Mouse (Mus musculus) heart, adult 2 months (tissue): ENCODE measurements around the gene Chic1. TPM values are rescaled to one million over a fixed set of nuclear protein-coding genes. Genes with fewer than 3 reads are reported as not detected.

Experiments used
- DNase-seq, 2 experiments: peaks; one replicate each; pipeline ENCODE4 v3.0.0; 2021
- H3K27ac ChIP-seq: fragments of 200-600 bp; 2 replicates; pipeline ENCODE4 v1.8.1; 2022
- H3K27me3 ChIP-seq: fragments of 200-500 bp; 2 replicates; pipeline ENCODE4 v1.6.1; 2012; ENCODE audit warnings: mild to moderate bottlenecking, low read length, inconsistent platforms, mixed read lengths; ENCODE audit not compliant: control insufficient read depth, insufficient read depth
- H3K36me3 ChIP-seq: fragments of 200-500 bp; 2 replicates; pipeline ENCODE4 v1.6.1; 2012; ENCODE audit warnings: low read length, inconsistent platforms; ENCODE audit not compliant: control insufficient read depth, insufficient read depth
- H3K4me1 ChIP-seq: fragments of 200-500 bp; 2 replicates; pipeline ENCODE4 v1.6.1; 2011; ENCODE audit warnings: low read length; ENCODE audit not compliant: control insufficient read depth, insufficient read depth
- H3K4me3 ChIP-seq: fragments of 200-600 bp; 2 replicates; pipeline ENCODE4 v1.8.1; 2022
- H3K79me2 ChIP-seq: fragments of 200-500 bp; replicated peaks from 2 replicates; pipeline ENCODE4 v1.6.1; 2012; ENCODE audit warnings: mild to moderate bottlenecking, inconsistent platforms, low read length, moderate library complexity, mixed read lengths; ENCODE audit not compliant: control insufficient read depth, insufficient read depth
- H3K9ac ChIP-seq: fragments of 200-500 bp; 2 replicates; pipeline ENCODE4 v1.6.1; 2012; ENCODE audit warnings: low read depth, mild to moderate bottlenecking, control low read depth, inconsistent platforms, low read length, mixed read lengths
- CTCF ChIP-seq: fragments of 200-600 bp; IDR thresholded peaks from 2 replicates; pipeline ENCODE4 v1.8.1; 2022; ENCODE audit warnings: antibody characterized with exemption, mild to moderate bottlenecking, moderate library complexity
- EP300 ChIP-seq: fragments of 200-500 bp; IDR thresholded peaks from 2 replicates; pipeline ENCODE4 v1.6.1; 2011; ENCODE audit warnings: low read depth, low read length, control low read depth; ENCODE audit not compliant: insufficient read depth
- POLR2A ChIP-seq: fragments of 200-500 bp; IDR thresholded peaks from 2 replicates; pipeline ENCODE4 v1.6.1; 2011; ENCODE audit warnings: mild to moderate bottlenecking, low read depth, low read length, control low read depth; ENCODE audit not compliant: insufficient read depth
- WGBS: fragments of 180-500 bp; shearing (Covaris S2); methylation state at CpG from one replicate; pipeline ENCODE4 v1.1.7; 2018; 5-methylcytosine and 5-hydroxymethylcytosine counted together
- intact Hi-C: fragments of 180-260 bp; cut with DNase I; formaldehyde crosslinking; loops from one replicate; pipeline ENCODE4 v1.15.1; 2025
- polyA plus RNA-seq: library from polyadenylated mRNA; depleted of rRNA; stranded (reverse); fragments of >200 nt; gene quantifications from 2 replicates; pipeline ENCODE4 v1.2.3, GENCODE M21; 2012
- total RNA-seq, 2 experiments: library from RNA; stranded (reverse); gene quantifications; 2 replicates each; pipeline ENCODE4 v1.2.3; 2021

Gene Chic1
- total and polyA plus RNA-seq, 3 experiments = 0.21 to 0.76 (median 0.61) TPM

DNA sequence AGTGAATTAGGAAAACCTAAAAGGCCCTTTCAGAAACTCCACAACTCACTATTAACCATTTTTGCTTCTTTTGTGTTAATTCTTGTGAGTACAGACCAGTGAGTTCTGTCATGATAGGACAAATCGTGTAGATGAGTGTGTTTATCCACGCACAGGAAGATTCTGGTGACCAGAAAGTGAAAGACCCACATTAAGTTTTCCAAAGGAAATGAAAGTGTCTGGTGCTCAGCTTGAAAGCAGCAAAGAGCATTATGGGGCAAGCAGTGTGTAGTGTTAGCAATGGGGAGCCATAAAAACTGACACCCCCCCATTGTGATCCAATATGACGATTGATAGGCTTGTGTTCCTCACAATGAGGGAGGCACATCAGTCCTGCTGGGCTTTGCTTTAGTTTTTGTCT is 12.4 kb downstream of the Chic1 start:
- Histone ChIP-seq H3K36me3 (no peaks in the 10 kb centered on the region), H3K4me3 (no peak overlapping the region), H3K4me1 (no peaks in the 10 kb centered on the region), H3K9ac (no peak overlapping the region), H3K27ac (no peak overlapping the region), H3K79me2 (no peaks in the 10 kb centered on the region), H3K27me3 (no peaks in the 10 kb centered on the region)
- intact Hi-C loops = no loop called here
- TF ChIP-seq EP300 (no peak), POLR2A (no peak), CTCF (no peak)
- no peak for DNase-seq
- 66% methylated on average over 3 of the region's 3 CpGs for WGBS

DNA sequence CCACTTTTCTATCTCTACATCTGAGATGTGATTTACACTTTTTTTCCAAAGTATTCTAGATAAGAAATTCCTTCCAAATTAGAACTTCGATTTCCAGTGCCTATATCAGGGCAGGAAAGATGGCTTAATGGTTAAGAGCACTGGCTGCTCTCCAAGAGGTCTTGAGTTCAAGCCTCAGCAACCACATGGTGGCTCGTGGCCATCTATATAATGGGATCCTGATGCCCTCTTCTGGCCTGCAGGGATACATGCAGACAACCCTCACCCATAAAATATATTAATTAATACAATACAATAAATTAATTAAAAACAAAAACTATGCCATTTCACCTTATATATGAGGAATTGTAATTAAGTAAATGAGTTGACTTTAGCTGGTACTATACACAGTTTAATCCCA is 14.9 kb downstream of the Chic1 start:
- no peak overlapping the region for H3K4me3 ChIP-seq
- H3K9ac ChIP-seq = no peak overlapping the region
- intact Hi-C loops = loop anchor here (1.0 kb wide), 2 partner anchors 97 to 111 kb away; no protein-coding TSS in a partner anchor
- no peaks in the 10 kb centered on the region for H3K4me1 ChIP-seq
- no peak for TF ChIP-seq POLR2A
- TF ChIP-seq EP300 = no peak
- no peak for TF ChIP-seq CTCF
- no peaks in the 10 kb centered on the region for H3K36me3 ChIP-seq
- no peaks in the 10 kb centered on the region for H3K79me2 ChIP-seq
- H3K27ac ChIP-seq = no peak overlapping the region
- no peak for DNase-seq
- H3K27me3 ChIP-seq = no peaks in the 10 kb centered on the region
- 37% methylated on average over 2 of the region's 2 CpGs for WGBS

DNA sequence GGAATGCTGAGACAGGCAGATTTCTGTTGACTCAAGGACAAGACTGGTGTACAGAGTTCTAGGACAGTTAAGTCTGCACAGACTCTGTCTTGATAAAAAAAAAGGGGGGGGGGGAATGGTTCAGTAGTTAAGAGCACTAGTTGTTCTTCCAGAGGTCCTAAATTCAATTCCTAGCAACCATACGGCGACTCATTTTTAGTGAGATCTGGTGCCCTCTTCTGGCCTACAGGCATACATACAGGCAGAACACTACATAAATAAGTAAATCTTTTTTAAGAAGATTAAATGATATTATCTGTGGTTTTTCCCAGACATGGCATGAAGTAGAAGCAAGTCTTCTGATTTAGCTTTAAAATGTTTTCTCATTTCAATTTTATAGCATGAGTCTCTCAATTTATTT is 15.4 kb downstream of the Chic1 start:
- no peak for DNase-seq
- no peaks in the 10 kb centered on the region for H3K79me2 ChIP-seq
- no peaks in the 10 kb centered on the region for H3K36me3 ChIP-seq
- no peak for TF ChIP-seq POLR2A
- peak; percentile 72 for TF ChIP-seq CTCF
- TF ChIP-seq EP300 = no peak
- no peaks in the 10 kb centered on the region for H3K27me3 ChIP-seq
- H3K9ac ChIP-seq = no peak overlapping the region
- no peaks in the 10 kb centered on the region for H3K4me1 ChIP-seq
- H3K4me3 ChIP-seq = no peak overlapping the region
- 27% methylated on average over 2 of the region's 2 CpGs for WGBS
- intact Hi-C loops = loop anchor here (1.0 kb wide), 2 partner anchors 97 to 111 kb away; no protein-coding TSS in a partner anchor
- no peak overlapping the region for H3K27ac ChIP-seq

DNA sequence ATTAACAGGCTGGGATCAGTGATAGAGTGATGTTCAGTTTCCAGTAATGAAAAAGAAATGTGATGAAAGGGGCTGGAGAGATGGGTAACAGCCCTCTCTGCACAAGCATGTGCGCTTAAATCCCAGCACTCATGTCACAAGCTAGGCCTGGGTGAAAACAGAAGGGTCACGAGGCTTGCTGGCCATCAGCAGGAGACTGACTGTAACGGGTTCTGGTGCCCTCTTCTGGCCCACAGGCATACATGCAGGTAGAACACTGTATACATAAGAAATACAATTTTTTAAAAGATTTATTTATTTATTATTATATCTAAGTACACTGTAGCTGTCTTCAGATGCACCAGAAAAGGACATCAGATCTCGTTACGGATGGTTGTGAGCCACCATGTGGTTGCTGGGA is 18.0 kb downstream of the Chic1 start:
- Histone ChIP-seq H3K9ac (no peak overlapping the region), H3K27ac (no peak overlapping the region), H3K27me3 (no peaks in the 10 kb centered on the region), H3K4me3 (no peak overlapping the region), H3K4me1 (no peaks in the 10 kb centered on the region), H3K79me2 (no peaks in the 10 kb centered on the region), H3K36me3 (no peaks in the 10 kb centered on the region)
- 74% methylated on average over 5 of the region's 5 CpGs for WGBS
- DNase-seq = peak in 1 of 2 experiments; percentile 2
- TF ChIP-seq EP300 = no peak
- peak; percentile 62 for TF ChIP-seq CTCF
- intact Hi-C loops = no loop called here

DNA sequence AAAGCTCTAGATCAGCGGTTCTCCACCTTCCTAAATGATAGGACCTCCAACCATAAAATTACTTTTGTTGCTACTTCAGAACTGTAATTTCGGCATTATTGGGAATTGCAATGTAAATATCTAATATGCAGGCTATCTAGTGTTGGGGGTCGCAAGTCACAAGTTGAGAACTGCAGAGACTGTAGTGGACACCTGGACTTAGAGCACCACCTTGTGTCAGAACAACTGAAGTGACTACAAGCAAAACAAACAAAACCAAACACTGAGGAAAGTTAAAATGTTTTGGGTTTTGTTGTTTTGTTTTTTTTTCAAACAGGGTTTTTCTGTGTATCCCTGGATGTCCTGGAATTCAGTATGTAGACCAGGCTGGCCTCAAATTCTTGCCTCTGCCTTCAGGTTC is 28.3 kb downstream of the Chic1 start:
- H3K9ac ChIP-seq = no peak overlapping the region
- no peak for TF ChIP-seq EP300
- TF ChIP-seq CTCF = peak; percentile 49
- no peaks in the 10 kb centered on the region for H3K4me1 ChIP-seq
- H3K27me3 ChIP-seq = no peaks in the 10 kb centered on the region
- 73% methylated on average over 3 of the region's 3 CpGs for WGBS
- intact Hi-C loops = no loop called here
- H3K36me3 ChIP-seq = no peaks in the 10 kb centered on the region
- no peak overlapping the region for H3K27ac ChIP-seq
- H3K4me3 ChIP-seq = no peak overlapping the region
- no peak for DNase-seq
- H3K79me2 ChIP-seq = no peaks in the 10 kb centered on the region

DNA sequence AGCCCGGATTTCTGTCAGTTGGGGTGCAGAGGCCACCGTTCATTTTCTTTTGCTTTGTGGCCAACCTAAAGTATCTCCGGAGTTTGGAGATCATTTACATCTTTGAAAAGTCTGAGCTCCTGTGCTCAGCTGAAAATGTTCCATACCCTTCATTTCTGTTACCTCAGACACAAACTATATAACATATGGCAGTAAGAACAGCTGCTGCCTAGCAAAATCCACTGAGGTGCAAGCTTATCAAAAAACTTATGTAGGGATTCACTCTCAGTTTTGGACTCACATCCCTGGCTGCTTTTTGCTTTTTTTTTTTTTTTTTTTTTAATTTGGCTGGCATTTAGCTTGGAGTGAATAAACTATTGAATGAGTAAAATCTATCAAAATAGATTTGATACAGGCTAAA is 31.9 kb downstream of the Chic1 start:
- TF ChIP-seq EP300 (no peak), POLR2A (no peak), CTCF (no peak)
- no peak for DNase-seq
- Histone ChIP-seq H3K27ac (no peak overlapping the region), H3K4me1 (no peaks in the 10 kb centered on the region), H3K36me3 (no peaks in the 10 kb centered on the region), H3K9ac (no peak overlapping the region), H3K27me3 (no peaks in the 10 kb centered on the region), H3K4me3 (no peak overlapping the region), H3K79me2 (no peaks in the 10 kb centered on the region)
- WGBS = 92% methylated on average over 3 of the region's 3 CpGs
- intact Hi-C loops = no loop called here
